10 mouse cellular contexts compared by ENCODE assay signal in genomic region chr1:87273514-87273942, GRCm38 (mm10). TPM values are rescaled to one million over a fixed set of nuclear protein-coding genes. Genes with fewer than 3 reads are reported as not detected.
DNase-seq lines count a peak whose midpoint lies in the region; ATAC-seq lines count a peak whose summit lies in the region.
"Had no signal": no experiment of that assay in that cellular context is flagged by ENCODE, and none has a peak within 500 bp of the region (broad histone marks: within the 10 kb centered on the region; RNA-seq: fewer than 3 reads in every experiment).

No protein-coding gene starts in this region.

- 55% methylated on average over 3 of the region's 3 CpGs for WGBS in neural tube, embryonic 15.5 days
- WGBS in forebrain, embryonic 12.5 days, result 76% methylated on average over 3 of the region's 3 CpGs

- no peak overlapping the region for H3K4me2 ChIP-seq in neural tube, embryonic 15.5 days
- H3K4me2 ChIP-seq in forebrain, embryonic 12.5 days, result no peak overlapping the region
- H3K4me2 ChIP-seq: midbrain, embryonic 12.5 days had no signal

- peak; percentile 31; the same call in 1 of the 2 replicates for ATAC-seq in neural tube, embryonic 15.5 days (ENCODE audit: low FRiP score)
- no peak for ATAC-seq in forebrain, embryonic 12.5 days (ENCODE audit: low FRiP score)

- intact Hi-C loops in gastrocnemius, postnatal 36 days (cut with DNase I), result no loop called here

- peaks cover 15% of the 10 kb centered on the region for H3K4me1 ChIP-seq in neural tube, embryonic 15.5 days
- peaks cover 16% of the 10 kb centered on the region for H3K4me1 ChIP-seq in forebrain, embryonic 12.5 days

- no peaks in the 10 kb centered on the region; the same call in 1 of the 2 replicates for H3K27me3 ChIP-seq in neural tube, embryonic 15.5 days (replicated peaks)
- peaks cover 32% of the 10 kb centered on the region for H3K27me3 ChIP-seq in forebrain, embryonic 12.5 days
- H3K27me3 ChIP-seq: CH12.LX had no signal

- H3K27ac ChIP-seq in neural tube, embryonic 15.5 days (replicated peaks), result no peak overlapping the region
- H3K27ac ChIP-seq in forebrain, embryonic 12.5 days, result no peak overlapping the region
- H3K27ac ChIP-seq: midbrain, embryonic 12.5 days had no signal

- H3K9ac ChIP-seq in neural tube, embryonic 15.5 days (replicated peaks), result no peak overlapping the region
- H3K9ac ChIP-seq in forebrain, embryonic 12.5 days, result no peak overlapping the region
- H3K9ac ChIP-seq: midbrain, embryonic 12.5 days had no signal

- peak; percentile 46 for DNase-seq in gastrocnemius, postnatal 10 days
- DNase-seq in gastrocnemius, postnatal 36 days, result no peak
- peak; percentile 73 for DNase-seq in ovary, postnatal 36 days (ENCODE audit: low spot score)
- DNase-seq in ovary, postnatal 10 days (ENCODE audit: low spot score), result no peak
- DNase-seq in heart, adult 8-10 months (ENCODE audit: low spot score), result peak; percentile 35
- no peak for DNase-seq in c-Kit-positive CD71-positive TER-119-positive erythroid progenitor cells, embryonic 14.5 days (ENCODE audit: low spot score)

- H3K4me3 ChIP-seq in neural tube, embryonic 15.5 days (replicated peaks), result no peak overlapping the region
- H3K4me3 ChIP-seq in forebrain, embryonic 12.5 days (replicated peaks), result no peak overlapping the region
- H3K4me3 ChIP-seq: midbrain, embryonic 12.5 days had no signal

- no peaks in the 10 kb centered on the region for H3K9me3 ChIP-seq in neural tube, embryonic 15.5 days (replicated peaks)
- no peaks in the 10 kb centered on the region for H3K9me3 ChIP-seq in forebrain, embryonic 12.5 days
- H3K9me3 ChIP-seq: midbrain, embryonic 12.5 days had no signal

- no peaks in the 10 kb centered on the region for H3K36me3 ChIP-seq in neural tube, embryonic 15.5 days
- no peaks in the 10 kb centered on the region for H3K36me3 ChIP-seq in forebrain, embryonic 12.5 days (replicated peaks)
- H3K36me3 ChIP-seq: midbrain, embryonic 12.5 days had no signal

RNA-seq across cellular contexts. Expression of gene Efhd1, which starts 9.4 kb away (rescaled TPM):
- 10 to 100 TPM; 14.8 to 16.2 TPM for total RNA-seq in gastrocnemius, postnatal 10 days (2021)
- total RNA-seq in gastrocnemius, postnatal 36 days (2021), result 1 to 10 TPM; 4.1 to 4.7 TPM
- 1 to 10 TPM; 3.3 to 7.2 (median 4.5) TPM for total RNA-seq in heart, adult 8-10 months (2022)
- polyA plus RNA-seq in neural tube, embryonic 15.5 days (2015; fragmentation: Nextera tagmentation; extraction: Ambion mirVana), result 1.2 and 2.3 TPM in 2 replicates
- polyA plus RNA-seq in forebrain, embryonic 12.5 days (2016; fragmentation: Nextera tagmentation; extraction: Ambion mirVana), result 1.5 and 1.6 TPM in 2 replicates

RNA-seq across cellular contexts. Expression of gene Gigyf2, which starts 53.3 kb away (rescaled TPM):
- total RNA-seq in gastrocnemius, postnatal 10 days (2021), result 10 to 100 TPM; 41.6 to 47.5 TPM
- 10 to 100 TPM; 28.7 to 36.9 TPM for total RNA-seq in gastrocnemius, postnatal 36 days (2021)
- total RNA-seq in heart, adult 8-10 months (2022), result 10 to 100 TPM; 38.0 to 48.5 (median 40.4) TPM
- polyA plus RNA-seq in neural tube, embryonic 15.5 days (2015; fragmentation: Nextera tagmentation; extraction: Ambion mirVana), result 61.7 and 63.0 TPM in 2 replicates
- polyA plus RNA-seq in forebrain, embryonic 12.5 days (2016; fragmentation: Nextera tagmentation; extraction: Ambion mirVana), result 59.2 and 61.8 TPM in 2 replicates

RNA-seq across cellular contexts. Expression of gene Eif4e2, which starts 59.8 kb away (rescaled TPM):
- total RNA-seq in gastrocnemius, postnatal 10 days (2021), result 10 to 100 TPM; 66.3 to 70.8 TPM
- 10 to 100 TPM; 47.3 to 50.0 TPM for total RNA-seq in gastrocnemius, postnatal 36 days (2021)
- 10 to 100 TPM; 44.0 to 56.1 (median 49.0) TPM for total RNA-seq in heart, adult 8-10 months (2022)
- 93.4 and 101 TPM in 2 replicates for polyA plus RNA-seq in neural tube, embryonic 15.5 days (2015; fragmentation: Nextera tagmentation; extraction: Ambion mirVana)
- 134 and 137 TPM in 2 replicates for polyA plus RNA-seq in forebrain, embryonic 12.5 days (2016; fragmentation: Nextera tagmentation; extraction: Ambion mirVana)

Comparison
In these comparisons a context has a peak if more than half of its experiments do, and no peak if none do; other contexts are left out.
1. DNase-seq: peak in gastrocnemius, postnatal 10 days (single experiment), ovary, postnatal 36 days (single experiment) and heart, adult 8-10 months (single experiment); none in gastrocnemius, postnatal 36 days (0 of 2), ovary, postnatal 10 days (single experiment) and c-Kit-positive CD71-positive TER-119-positive erythroid progenitor cells, embryonic 14.5 days (single experiment).